Comparison of ENCODE assay signal across 31 mouse cellular contexts in genomic region chr5:135869661-135870423, GRCm38 (mm10). TPM values are rescaled to one million over a fixed set of nuclear protein-coding genes. Genes with fewer than 3 reads are reported as not detected.
DNase-seq lines count a peak whose midpoint lies in the region; ATAC-seq and TF ChIP-seq lines count a peak whose summit lies in the region.
"Had no signal": no experiment of that assay in that cellular context is flagged by ENCODE, and none has a peak within 500 bp of the region (broad histone marks: within the 10 kb centered on the region; RNA-seq: fewer than 3 reads in every experiment).

No protein-coding gene starts in this region.

- H3K36me3 ChIP-seq in hindbrain, embryonic 13.5 days: peaks cover 27% of the 10 kb centered on the region
- H3K36me3 ChIP-seq in hindbrain, embryonic 10.5 days: 0 out of 2 replicates have a peak, but pooled peaks cover 3% of the 10 kb centered on the region
- H3K36me3 ChIP-seq in CH12.LX (replicated peaks in 1 of 2; ENCODE audit: control insufficient read depth in 1 of 2, insufficient read depth in 1 of 2, low read length in 1 of 2): no peaks in the 10 kb centered on the region
- no peaks in the 10 kb centered on the region for H3K36me3 ChIP-seq in midbrain, embryonic 15.5 days (replicated peaks)
- H3K36me3 ChIP-seq in forebrain, embryonic 15.5 days: no peaks in the 10 kb centered on the region
- H3K36me3 ChIP-seq: G1E; heart, embryonic 13.5 days; intestine, embryonic 15.5 days; limb, embryonic 10.5 days; limb, embryonic 15.5 days; liver, embryonic 13.5 days; stomach, embryonic 15.5 days had no signal

- TF ChIP-seq CTCF in CH12.LX (conservative IDR thresholded peaks at IDR 0.05 in 1 of 2, IDR thresholded peaks at IDR 0.05 in 1 of 2; ENCODE audit: low read depth in 2 of 2, low read length in 2 of 2): no peak

- no peak overlapping the region for H3K27ac ChIP-seq in hindbrain, embryonic 13.5 days
- no peak overlapping the region for H3K27ac ChIP-seq in hindbrain, embryonic 10.5 days
- no peak overlapping the region for H3K27ac ChIP-seq in CH12.LX (ENCODE audit: insufficient read depth, low read depth)
- H3K27ac ChIP-seq in midbrain, embryonic 15.5 days: no peak overlapping the region
- H3K27ac ChIP-seq in forebrain, embryonic 15.5 days (replicated peaks): no peak overlapping the region
- H3K27ac ChIP-seq: forebrain, embryonic 13.5 days; gastrocnemius, adult 2 months; heart, adult 2 months; heart, embryonic 13.5 days; intestine, embryonic 15.5 days; kidney, postnatal 0 days; limb, embryonic 10.5 days; limb, embryonic 15.5 days; liver, embryonic 13.5 days; macrophage; stomach, embryonic 15.5 days had no signal

- dilution Hi-C loops in CH12.LX (cut with MboI; ENCODE audit: extremely low pct_ligation_motif_present, extremely low pct_unique_long_range_greater_than_20kb, low sequenced_read_pairs): no loop called here

- no peaks in the 10 kb centered on the region for H3K79me2 ChIP-seq in CH12.LX (replicated peaks; ENCODE audit: control insufficient read depth, extremely low read depth, insufficient read depth, poor library complexity, severe bottlenecking)

- WGBS in hindbrain, embryonic 13.5 days: 65% methylated on average over 14 of the region's 14 CpGs
- 67% methylated on average over 14 of the region's 14 CpGs for WGBS in hindbrain, embryonic 10.5 days
- WGBS in midbrain, embryonic 15.5 days: 62% methylated on average over 14 of the region's 14 CpGs
- 67% methylated on average over 14 of the region's 14 CpGs for WGBS in forebrain, embryonic 15.5 days

- H3K27me3 ChIP-seq in hindbrain, embryonic 13.5 days: peaks cover 45% of the 10 kb centered on the region
- H3K27me3 ChIP-seq in hindbrain, embryonic 10.5 days (ENCODE audit: insufficient read depth, poor library complexity, severe bottlenecking): peaks cover 98% of the 10 kb centered on the region
- H3K27me3 ChIP-seq in CH12.LX (replicated peaks): peaks cover 10% of the 10 kb centered on the region
- H3K27me3 ChIP-seq in midbrain, embryonic 15.5 days (replicated peaks): 0 out of 2 replicates have a peak, but pooled peaks cover 2% of the 10 kb centered on the region
- H3K27me3 ChIP-seq in forebrain, embryonic 15.5 days: peaks cover 43% of the 10 kb centered on the region

- peak overlapping the region; percentile 47; the same call in 1 of the 2 replicates for H3K4me3 ChIP-seq in hindbrain, embryonic 13.5 days
- H3K4me3 ChIP-seq in hindbrain, embryonic 10.5 days: no peak overlapping the region
- no peak overlapping the region for H3K4me3 ChIP-seq in CH12.LX (replicated peaks in 1 of 3; ENCODE audit: low read depth in 2 of 3, low read length in 2 of 3, poor library complexity in 1 of 3)
- 0 out of 2 replicates have a peak overlapping the region, but pooled peaks have one; percentile 41 for H3K4me3 ChIP-seq in midbrain, embryonic 15.5 days
- H3K4me3 ChIP-seq in forebrain, embryonic 15.5 days: no peak overlapping the region
- H3K4me3 ChIP-seq: forebrain, embryonic 13.5 days; gastrocnemius, adult 2 months; heart, adult 2 months; liver, embryonic 13.5 days had no signal

- peak overlapping the region; percentile 82 for H3K4me2 ChIP-seq in hindbrain, embryonic 13.5 days
- no peak overlapping the region for H3K4me2 ChIP-seq in CH12.LX (ENCODE audit: insufficient read depth, low read depth, poor library complexity, severe bottlenecking)
- peak overlapping the region; percentile 66 for H3K4me2 ChIP-seq in midbrain, embryonic 15.5 days
- no peak overlapping the region for H3K4me2 ChIP-seq in forebrain, embryonic 15.5 days (replicated peaks)
- H3K4me2 ChIP-seq: liver, embryonic 13.5 days had no signal

- no peak for TF ChIP-seq EP300 in CH12.LX (IDR thresholded peaks at IDR 0.05; ENCODE audit: low read length)

- no peaks in the 10 kb centered on the region for H3K9me3 ChIP-seq in hindbrain, embryonic 13.5 days
- H3K9me3 ChIP-seq in hindbrain, embryonic 10.5 days: no peaks in the 10 kb centered on the region
- H3K9me3 ChIP-seq in CH12.LX (replicated peaks; ENCODE audit: low read length): peaks cover 18% of the 10 kb centered on the region
- H3K9me3 ChIP-seq in midbrain, embryonic 15.5 days: no peaks in the 10 kb centered on the region
- H3K9me3 ChIP-seq in forebrain, embryonic 15.5 days: no peaks in the 10 kb centered on the region
- H3K9me3 ChIP-seq: forebrain, embryonic 13.5 days; heart, embryonic 13.5 days; intestine, embryonic 15.5 days; limb, embryonic 10.5 days; limb, embryonic 15.5 days; liver, embryonic 13.5 days; stomach, embryonic 15.5 days had no signal

- TF ChIP-seq RAD21 in CH12.LX (IDR thresholded peaks at IDR 0.05; ENCODE audit: low read depth, low read length): no peak

- peaks cover 41% of the 10 kb centered on the region for H3K4me1 ChIP-seq in hindbrain, embryonic 13.5 days (replicated peaks)
- H3K4me1 ChIP-seq in hindbrain, embryonic 10.5 days (replicated peaks): peaks cover 30% of the 10 kb centered on the region
- peaks cover 2 to 33% of the 10 kb centered on the region in 2 experiments; a peak in 2 of 4 replicates for H3K4me1 ChIP-seq in CH12.LX (ENCODE audit: control insufficient read depth in 1 of 2, insufficient read depth in 2 of 2)
- peaks cover 19% of the 10 kb centered on the region for H3K4me1 ChIP-seq in midbrain, embryonic 15.5 days
- H3K4me1 ChIP-seq in forebrain, embryonic 15.5 days: peaks cover 17% of the 10 kb centered on the region

- H3K9ac ChIP-seq in hindbrain, embryonic 13.5 days: no peak overlapping the region
- no peak overlapping the region for H3K9ac ChIP-seq in CH12.LX (ENCODE audit: insufficient read depth, low read depth)
- H3K9ac ChIP-seq in midbrain, embryonic 15.5 days: no peak overlapping the region
- H3K9ac ChIP-seq in forebrain, embryonic 15.5 days (replicated peaks): no peak overlapping the region
- H3K9ac ChIP-seq: forebrain, embryonic 13.5 days; heart, embryonic 13.5 days; intestine, embryonic 15.5 days; limb, embryonic 15.5 days; liver, embryonic 13.5 days; stomach, embryonic 15.5 days had no signal

- no peak for TF ChIP-seq POLR2A in CH12.LX (IDR thresholded peaks at IDR 0.05; ENCODE audit: low read depth, low read length)

- no peak for ATAC-seq in hindbrain, embryonic 13.5 days (ENCODE audit: low FRiP score)
- no peak for ATAC-seq in midbrain, embryonic 15.5 days (replicated peaks)
- ATAC-seq in forebrain, embryonic 15.5 days (replicated peaks): no peak
- ATAC-seq: forebrain, embryonic 13.5 days; intestine, embryonic 15.5 days; lung, postnatal 0 days had no signal

- no peak for DNase-seq in hindbrain, embryonic 10.5 days (ENCODE audit: low spot score)
- DNase-seq in A20 (ENCODE audit: low read depth, low spot score): peak; percentile 15
- peak; percentile 74 for DNase-seq in CH12.LX (ENCODE audit: extremely low read depth)
- no peak for DNase-seq in spleen, adult 18-20 months
- no peak for DNase-seq in lung, postnatal 4 days
- DNase-seq: adrenal gland, postnatal 25 days; cerebellum, adult 11-12 months; cerebellum, postnatal 10 days; gastrocnemius, adult 2 months; gastrocnemius, postnatal 36 days; heart, adult 2 months; heart, postnatal 10 days; kidney, adult 2 months; layer of hippocampus, postnatal 36 days; liver, embryonic 13.5 days; lung, adult 18-20 months had no signal

- in situ Hi-C loops in CH12.LX (cut with MboI; ENCODE audit: low pct_ligation_motif_present, low pct_unique_long_range_greater_than_20kb, low sequenced_read_pairs): loop anchor here (10.0 kb wide), 1 partner anchor 255 kb away; no protein-coding TSS in a partner anchor

TF ChIP-seq in CH12.LX, 34 proteins besides CTCF, POLR2A, EP300 and RAD21:
- TF ChIP-seq JUND (conservative IDR thresholded peaks at IDR 0.05; ENCODE audit: low read depth, low read length) (no peak), MAX (IDR thresholded peaks at IDR 0.05; ENCODE audit: low read length) (0 out of 2 replicates have a peak, but pooled peaks have one; percentile 13)

RNA-seq across cellular contexts. Expression of gene Hspb1, which starts 17.9 kb away (rescaled TPM):
- 8.9 and 10.3 TPM in 2 replicates for polyA plus RNA-seq in hindbrain, embryonic 13.5 days (2015; fragmentation: Nextera tagmentation; extraction: Ambion mirVana)
- 10.6 and 24.0 TPM in 2 replicates for polyA plus RNA-seq in hindbrain, embryonic 10.5 days (2016; fragmentation: Nextera tagmentation; extraction: Ambion mirVana)
- total RNA-seq in CH12.LX (2012; rRNA removed): 0.97 and 1.1 TPM in 2 replicates
- 1.7 and 2.6 TPM in 2 replicates for total RNA-seq in CH12.LX (2014; rRNA removed)
- polyA plus RNA-seq in CH12.LX (2012; ENCODE audit: insufficient read length, low read depth): 3.6 and 3.8 TPM in 2 replicates
- polyA plus RNA-seq in midbrain, embryonic 15.5 days (2015; fragmentation: Nextera tagmentation; extraction: Ambion mirVana): 13.4 and 13.9 TPM in 2 replicates
- polyA plus RNA-seq in forebrain, embryonic 15.5 days (2015; fragmentation: Nextera tagmentation; extraction: Ambion mirVana): 6.2 and 6.5 TPM in 2 replicates
- total RNA-seq: G1E; hematopoietic stem cell, adult 5-6 weeks; megakaryocyte-erythroid progenitor cell, adult 5-6 weeks had no signal
- polyA plus RNA-seq: G1E had no signal

Comparison
In these comparisons a context has a peak if more than half of its experiments do, and no peak if none do; other contexts are left out.
1. H3K4me3 ChIP-seq: peak in hindbrain, embryonic 13.5 days (single experiment) and midbrain, embryonic 15.5 days (single experiment); none in hindbrain, embryonic 10.5 days (single experiment), CH12.LX (0 of 3) and forebrain, embryonic 15.5 days (single experiment).
2. H3K4me2 ChIP-seq: peak in hindbrain, embryonic 13.5 days (single experiment) and midbrain, embryonic 15.5 days (single experiment); none in CH12.LX (single experiment) and forebrain, embryonic 15.5 days (single experiment).
3. DNase-seq: peak in A20 (single experiment) and CH12.LX (single experiment); none in hindbrain, embryonic 10.5 days (single experiment), spleen, adult 18-20 months (0 of 2) and lung, postnatal 4 days (0 of 2).